Mouse (Mus musculus): Measurements from ENCODE around the gene Amph.

GRCm38 (mm10) chr13:18948171-18949028 lies at the start of gene Amph:
- TF ChIP-seq CTCF (IDR thresholded peaks at IDR 0.05) (peak; percentile 35; the same call in 1 of the 2 replicates), EP300 (IDR thresholded peaks at IDR 0.05; ENCODE audit: insufficient read depth, low read depth, low read length) (no peak)
